Mouse (Mus musculus): ENCODE measurements around the gene Hpn.

GRCm38 (mm10) chr7:31115182-31115581 is at the start of gene Hpn:
- TF ChIP-seq POLR2A (IDR thresholded peaks at IDR 0.05; ENCODE audit: control insufficient read depth, extremely low read depth, insufficient read depth, low read length, poor library complexity) (no peak), CTCF (IDR thresholded peaks at IDR 0.05; ENCODE audit: borderline replicate concordance, control insufficient read depth, extremely low read depth, insufficient read depth, low read length, poor library complexity) (no peak)
